Mouse (Mus musculus) heart, embryonic 14.5 days (tissue): ENCODE data around the gene Bpifb2. TPM values are rescaled to one million over a fixed set of nuclear protein-coding genes. Genes with fewer than 3 reads are reported as not detected.

ENCODE experiments used
- ATAC-seq: fragments of 200-750 bp; cut with Nextera tagmentation; 2 replicates; pipeline ENCODE4 v1.8.0; 2017; ENCODE audit warnings: low read depth, moderate TSS enrichment; ENCODE audit not compliant: insufficient number of reproducible peaks, insufficient read depth, low FRiP score
- H3K27ac ChIP-seq, 2 experiments: fragments of 200-500 bp in 1 of 2; fragments of 300-500 bp in 1 of 2; sonication (generic) in 1 of 2; replicated peaks in 1 of 2; 2 replicates each; pipeline ENCODE4 v1.5.1; 2012 to 2014; ENCODE audit warnings: low read depth in 2 of 2, low read length in 2 of 2, control low read depth in 1 of 2, mild to moderate bottlenecking in 1 of 2, mixed read lengths in 1 of 2; ENCODE audit not compliant: control insufficient read depth in 1 of 2, insufficient read depth in 1 of 2
- H3K27me3 ChIP-seq: fragments of 300-500 bp; sonication (generic); 2 replicates; pipeline ENCODE4 v1.6.1; 2014; ENCODE audit warnings: mild to moderate bottlenecking, low read length, control low read depth; ENCODE audit not compliant: control insufficient read depth, insufficient read depth
- H3K36me3 ChIP-seq: fragments of 300-500 bp; sonication (generic); 2 replicates; pipeline ENCODE4 v1.6.1; 2014; ENCODE audit warnings: mild to moderate bottlenecking, control low read depth, low read length, mixed read lengths; ENCODE audit not compliant: control insufficient read depth, insufficient read depth
- H3K4me1 ChIP-seq, 2 experiments: fragments of 200-500 bp in 1 of 2; fragments of 300-500 bp in 1 of 2; sonication (generic) in 1 of 2; 2 replicates each; pipeline ENCODE4 v1.6.1; 2012 to 2014; ENCODE audit warnings: low read length in 2 of 2, control low read depth in 1 of 2, mixed read lengths in 1 of 2; ENCODE audit not compliant: control insufficient read depth in 2 of 2, insufficient read depth in 2 of 2
- H3K4me2 ChIP-seq: fragments of 300-500 bp; sonication (generic); 2 replicates; pipeline ENCODE4 v1.6.1; 2014; ENCODE audit warnings: mild to moderate bottlenecking, low read length
- H3K4me3 ChIP-seq, 2 experiments: fragments of 200-500 bp in 1 of 2; fragments of 300-500 bp in 1 of 2; sonication (generic) in 1 of 2; 2 replicates each; pipeline ENCODE4 v1.5.1; 2012 to 2014; ENCODE audit warnings: low read length in 2 of 2, mild to moderate bottlenecking in 2 of 2, control low read depth in 1 of 2, low read depth in 1 of 2, moderate library complexity in 1 of 2; ENCODE audit not compliant: control insufficient read depth in 1 of 2, insufficient read depth in 1 of 2
- H3K9ac ChIP-seq: fragments of 300-500 bp; sonication (generic); 2 replicates; pipeline ENCODE4 v1.6.1; 2014; ENCODE audit warnings: mild to moderate bottlenecking, low read length
- H3K9me3 ChIP-seq: fragments of 300-500 bp; sonication (generic); 2 replicates; pipeline ENCODE4 v1.6.1; 2016; ENCODE audit warnings: low read length, control low read depth; ENCODE audit not compliant: control insufficient read depth
- WGBS: fragments of 180-500 bp; shearing (Covaris S2); extraction: QIAGEN DNeasy Blood & Tissue Kit; methylation state at CpG from one replicate; pipeline ENCODE4 v1.1.7; 2014; 5-methylcytosine and 5-hydroxymethylcytosine counted together
- polyA plus RNA-seq: library from polyadenylated mRNA; unstranded; fragments of >200 nt; fragmentation: Nextera tagmentation; extraction: Ambion mirVana; gene quantifications from 2 replicates; pipeline ENCODE4 v1.2.1, GENCODE M21; 2014

Bpifb2 gene
- polyA plus RNA-seq, 1 experiment from 2014 or later, result not detected

GRCm38 (mm10) chr2:153850351-153851029, 24.4 kb upstream of the Bpifb2 start:
- Histone ChIP-seq H3K36me3 (no peaks in the 10 kb centered on the region), H3K4me3 (no peak overlapping the region), H3K4me1 (no peaks in the 10 kb centered on the region), H3K9ac (no peak overlapping the region), H3K27ac (no peak overlapping the region), H3K4me2 (no peak overlapping the region), H3K27me3 (no peaks in the 10 kb centered on the region), H3K9me3 (0 out of 2 replicates have a peak, but pooled peaks cover 3% of the 10 kb centered on the region)
- ATAC-seq, result no peak
- 84% methylated on average over 6 of the region's 6 CpGs for WGBS

GRCm38 (mm10) chr2:153851030-153851360, 23.9 kb upstream of the Bpifb2 start:
- 57% methylated on average over 4 of the region's 4 CpGs for WGBS
- no peak overlapping the region for H3K27ac ChIP-seq
- no peak overlapping the region for H3K9ac ChIP-seq
- no peak overlapping the region for H3K4me2 ChIP-seq
- no peak for ATAC-seq
- no peaks in the 10 kb centered on the region for H3K36me3 ChIP-seq
- H3K9me3 ChIP-seq, result 0 out of 2 replicates have a peak, but pooled peaks cover 3% of the 10 kb centered on the region
- no peaks in the 10 kb centered on the region for H3K4me1 ChIP-seq
- H3K4me3 ChIP-seq, result no peak overlapping the region
- H3K27me3 ChIP-seq, result no peaks in the 10 kb centered on the region

- ATAC-seq, result no peak
- H3K27ac ChIP-seq, result no peak overlapping the region
- WGBS, result 4% methylated on average over 4 of the region's 5 CpGs
- no peak overlapping the region for H3K4me2 ChIP-seq
- 0 out of 2 replicates have a peak, but pooled peaks cover 3% of the 10 kb centered on the region for H3K9me3 ChIP-seq
- H3K4me1 ChIP-seq, result no peaks in the 10 kb centered on the region
- no peak overlapping the region for H3K9ac ChIP-seq
- no peaks in the 10 kb centered on the region for H3K36me3 ChIP-seq
- H3K4me3 ChIP-seq, result no peak overlapping the region
- no peaks in the 10 kb centered on the region for H3K27me3 ChIP-seq
Observed at GRCm38 (mm10) chr2:153853544-153853943, 21.3 kb upstream of the Bpifb2 start.

GRCm38 (mm10) chr2:153859581-153859980, 15.3 kb upstream of the Bpifb2 start:
- WGBS, result 57% methylated on average over 2 of the region's 2 CpGs
- H3K27me3 ChIP-seq, result no peaks in the 10 kb centered on the region
- no peaks in the 10 kb centered on the region; a peak in 1 of 4 replicates for H3K4me1 ChIP-seq
- H3K4me3 ChIP-seq, result no peak overlapping the region
- H3K9me3 ChIP-seq, result no peaks in the 10 kb centered on the region
- ATAC-seq, result no peak
- H3K27ac ChIP-seq, result no peak overlapping the region
- H3K9ac ChIP-seq, result no peak overlapping the region
- no peaks in the 10 kb centered on the region for H3K36me3 ChIP-seq
- H3K4me2 ChIP-seq, result no peak overlapping the region

GRCm38 (mm10) chr2:153860315-153860714, 14.5 kb upstream of the Bpifb2 start:
- 89% methylated on average over 11 of the region's 11 CpGs for WGBS

GRCm38 (mm10) chr2:153860715-153861114, 14.1 kb upstream of the Bpifb2 start:
- no peak overlapping the region for H3K27ac ChIP-seq
- H3K4me1 ChIP-seq, result no peaks in the 10 kb centered on the region; a peak in 1 of 4 replicates
- H3K9me3 ChIP-seq, result no peaks in the 10 kb centered on the region
- no peak for ATAC-seq
- no peak overlapping the region for H3K4me2 ChIP-seq
- WGBS, result 33% methylated on average over 3 of the region's 3 CpGs
- H3K27me3 ChIP-seq, result no peaks in the 10 kb centered on the region
- no peak overlapping the region for H3K4me3 ChIP-seq
- no peaks in the 10 kb centered on the region for H3K36me3 ChIP-seq
- H3K9ac ChIP-seq, result no peak overlapping the region

More at GRCm38 (mm10) chr2:153860315-153860714, 14.5 kb upstream of the Bpifb2 start:
- Histone ChIP-seq H3K4me1 (no peaks in the 10 kb centered on the region; a peak in 1 of 4 replicates), H3K4me3 (no peak overlapping the region), H3K36me3 (no peaks in the 10 kb centered on the region), H3K9ac (no peak overlapping the region), H3K4me2 (no peak overlapping the region), H3K27ac (no peak overlapping the region), H3K9me3 (no peaks in the 10 kb centered on the region), H3K27me3 (no peaks in the 10 kb centered on the region)
- no peak for ATAC-seq

GRCm38 (mm10) chr2:153861960-153862359, 12.9 kb upstream of the Bpifb2 start:
- WGBS, result 70% methylated on average over 3 of the region's 3 CpGs
- no peak for ATAC-seq
- Histone ChIP-seq H3K4me1 (no peaks in the 10 kb centered on the region; a peak in 1 of 4 replicates), H3K4me2 (no peak overlapping the region), H3K9me3 (no peaks in the 10 kb centered on the region), H3K9ac (no peak overlapping the region), H3K27me3 (no peaks in the 10 kb centered on the region), H3K36me3 (no peaks in the 10 kb centered on the region), H3K27ac (no peak overlapping the region), H3K4me3 (no peak overlapping the region)

- ATAC-seq, result no peak
- Histone ChIP-seq H3K4me1 (no peaks in the 10 kb centered on the region), H3K4me2 (no peak within 1 kb of the TSS), H3K36me3 (no peaks in the 10 kb centered on the region), H3K27ac (no peak within 1 kb of the TSS), H3K9me3 (no peaks in the 10 kb centered on the region), H3K27me3 (no peaks in the 10 kb centered on the region), H3K9ac (no peak within 1 kb of the TSS), H3K4me3 (no peak within 1 kb of the TSS)
- WGBS, result 82% methylated on average over 4 of the region's 4 CpGs
Observed at GRCm38 (mm10) chr2:153870984-153871383, 3.9 kb upstream of the Bpifb2 start, which contains the start of gene Sun5. Sun5 (minus strand) TSS chr2:153871084.
